Mouse (Mus musculus) olfactory bulb, adult 2 months (tissue): ENCODE results near the gene Nln.

Source experiments
- CTCF ChIP-seq: fragments of 200-500 bp; IDR thresholded peaks from 2 replicates; pipeline ENCODE4 v1.5.1; 2012; ENCODE audit warnings: low read depth, mild to moderate bottlenecking, low read length, moderate library complexity; ENCODE audit not compliant: insufficient read depth
- POLR2A ChIP-seq: fragments of 200-500 bp; IDR thresholded peaks from 2 replicates; pipeline ENCODE4 v1.6.1; 2012; ENCODE audit warnings: mild to moderate bottlenecking, low read depth, low read length, moderate library complexity; ENCODE audit not compliant: insufficient read depth

DNA sequence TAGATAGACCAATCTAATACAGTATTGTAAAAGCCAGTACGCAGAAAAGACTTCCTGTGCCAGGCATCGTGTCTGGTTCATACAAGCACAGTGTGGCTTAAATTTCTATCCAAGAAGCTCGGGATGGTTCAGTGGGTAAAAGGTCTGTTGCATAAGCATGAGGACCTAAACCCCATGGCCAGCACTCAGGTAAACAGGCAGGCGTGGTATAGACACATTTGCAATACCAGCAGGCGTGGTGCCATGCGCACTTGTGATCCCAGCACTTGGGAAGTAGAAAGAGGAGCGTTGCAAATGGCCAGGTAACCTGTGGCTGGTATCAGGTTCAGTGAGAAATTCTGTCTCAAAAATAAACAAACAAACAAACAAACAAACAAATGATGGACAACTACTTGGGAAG, 70.5 kb downstream of the Nln start:
- TF ChIP-seq CTCF (no peak), POLR2A (no peak)
